ENCODE assay signal across 27 mouse cellular contexts in the genomic region with DNA sequence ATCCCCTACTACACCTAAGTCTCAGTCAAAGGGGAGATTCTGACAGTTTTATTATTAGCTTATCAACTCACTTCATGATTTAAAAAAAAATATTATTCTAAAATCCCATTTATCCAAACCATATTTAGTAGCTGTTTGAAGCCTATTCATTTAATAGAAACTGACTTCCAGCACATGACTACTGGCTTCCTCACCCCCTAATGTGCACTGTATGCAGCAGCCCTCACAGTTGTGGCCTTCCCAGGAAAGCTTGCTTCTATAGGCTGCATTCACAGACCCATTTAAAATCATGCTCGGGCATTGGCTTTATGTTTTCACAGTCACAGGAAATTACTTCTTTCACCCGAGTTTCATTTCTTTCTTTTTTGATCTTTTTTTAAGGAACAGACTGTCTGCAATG.
"Had no signal": no experiment of that assay in that cellular context is flagged by ENCODE, and none has a peak within 500 bp of the region (broad histone marks: within the 10 kb centered on the region; RNA-seq: fewer than 3 reads in every experiment).

No protein-coding gene starts in this region.

- ATAC-seq: forebrain, embryonic 13.5 days; forebrain, embryonic 14.5 days; forebrain, embryonic 15.5 days had no signal

- H3K27ac ChIP-seq: embryonic facial prominence, embryonic 10.5 days; embryonic facial prominence, embryonic 12.5 days; embryonic facial prominence, embryonic 13.5 days; embryonic facial prominence, embryonic 15.5 days; forebrain, embryonic 10.5 days; forebrain, embryonic 12.5 days; forebrain, embryonic 13.5 days; forebrain, embryonic 15.5 days; gastrocnemius, adult 2 months; heart, adult 2 months had no signal

- DNase-seq: cerebellum, adult 2 months; cerebellum, adult 8-10 months; cerebellum, adult 9-10 months; cerebellum, adult 9-11 months; cerebellum, postnatal 10 days; cerebellum, postnatal 14 days; cerebellum, postnatal 25 days; cerebellum, postnatal 36 days; embryo, embryonic 11 days; gastrocnemius, adult 2 months; gastrocnemius, postnatal 10 days; gastrocnemius, postnatal 14 days; gastrocnemius, postnatal 25 days; gastrocnemius, postnatal 36 days; heart, adult 11 months; heart, adult 18-20 months; heart, adult 2 months had no signal

- H3K4me3 ChIP-seq: embryonic facial prominence, embryonic 10.5 days; embryonic facial prominence, embryonic 12.5 days; embryonic facial prominence, embryonic 13.5 days; embryonic facial prominence, embryonic 15.5 days; erythroblast, embryonic 14.5 days; forebrain, embryonic 10.5 days; forebrain, embryonic 12.5 days; forebrain, embryonic 13.5 days; forebrain, embryonic 15.5 days; gastrocnemius, adult 2 months; heart, adult 2 months had no signal

- H3K9ac ChIP-seq: embryonic facial prominence, embryonic 12.5 days; embryonic facial prominence, embryonic 13.5 days; embryonic facial prominence, embryonic 15.5 days; forebrain, embryonic 12.5 days; forebrain, embryonic 13.5 days; forebrain, embryonic 15.5 days had no signal

- H3K27me3 ChIP-seq: embryonic facial prominence, embryonic 12.5 days; embryonic facial prominence, embryonic 13.5 days; embryonic facial prominence, embryonic 15.5 days; forebrain, embryonic 12.5 days; forebrain, embryonic 13.5 days; forebrain, embryonic 15.5 days had no signal

- H3K9me3 ChIP-seq: embryonic facial prominence, embryonic 10.5 days; embryonic facial prominence, embryonic 12.5 days; embryonic facial prominence, embryonic 13.5 days; embryonic facial prominence, embryonic 15.5 days; forebrain, embryonic 10.5 days; forebrain, embryonic 12.5 days; forebrain, embryonic 13.5 days; forebrain, embryonic 15.5 days had no signal

- H3K4me2 ChIP-seq: embryonic facial prominence, embryonic 12.5 days; embryonic facial prominence, embryonic 13.5 days; embryonic facial prominence, embryonic 15.5 days; forebrain, embryonic 12.5 days; forebrain, embryonic 13.5 days; forebrain, embryonic 15.5 days had no signal

- H3K36me3 ChIP-seq: embryonic facial prominence, embryonic 10.5 days; embryonic facial prominence, embryonic 12.5 days; embryonic facial prominence, embryonic 13.5 days; embryonic facial prominence, embryonic 15.5 days; forebrain, embryonic 10.5 days; forebrain, embryonic 12.5 days; forebrain, embryonic 15.5 days had no signal

- H3K4me1 ChIP-seq: embryonic facial prominence, embryonic 10.5 days; embryonic facial prominence, embryonic 12.5 days; embryonic facial prominence, embryonic 13.5 days; embryonic facial prominence, embryonic 15.5 days; forebrain, embryonic 10.5 days; forebrain, embryonic 12.5 days; forebrain, embryonic 13.5 days; forebrain, embryonic 15.5 days had no signal
